Mouse (Mus musculus) activated CD4-positive, CD25-positive, alpha-beta regulatory T cell, adult 4 months (primary cell): ENCODE measurements around the gene Usp48. TPM values are rescaled to one million over a fixed set of nuclear protein-coding genes. Genes with fewer than 3 reads are reported as not detected.

Experiments used
- ATAC-seq: one replicate; pipeline ENCODE4 v1.8.0; 2017
- polyA plus RNA-seq, 2 experiments: library from polyadenylated mRNA; unstranded; fragments of 100-300 nt; shearing (Covaris generic); gene quantifications; one replicate each; pipeline ENCODE4 v1.2.1; 2017

Usp48 gene
- polyA plus RNA-seq, 2 experiments from 2014 or later: 53.5 to 55.4 TPM

DNA sequence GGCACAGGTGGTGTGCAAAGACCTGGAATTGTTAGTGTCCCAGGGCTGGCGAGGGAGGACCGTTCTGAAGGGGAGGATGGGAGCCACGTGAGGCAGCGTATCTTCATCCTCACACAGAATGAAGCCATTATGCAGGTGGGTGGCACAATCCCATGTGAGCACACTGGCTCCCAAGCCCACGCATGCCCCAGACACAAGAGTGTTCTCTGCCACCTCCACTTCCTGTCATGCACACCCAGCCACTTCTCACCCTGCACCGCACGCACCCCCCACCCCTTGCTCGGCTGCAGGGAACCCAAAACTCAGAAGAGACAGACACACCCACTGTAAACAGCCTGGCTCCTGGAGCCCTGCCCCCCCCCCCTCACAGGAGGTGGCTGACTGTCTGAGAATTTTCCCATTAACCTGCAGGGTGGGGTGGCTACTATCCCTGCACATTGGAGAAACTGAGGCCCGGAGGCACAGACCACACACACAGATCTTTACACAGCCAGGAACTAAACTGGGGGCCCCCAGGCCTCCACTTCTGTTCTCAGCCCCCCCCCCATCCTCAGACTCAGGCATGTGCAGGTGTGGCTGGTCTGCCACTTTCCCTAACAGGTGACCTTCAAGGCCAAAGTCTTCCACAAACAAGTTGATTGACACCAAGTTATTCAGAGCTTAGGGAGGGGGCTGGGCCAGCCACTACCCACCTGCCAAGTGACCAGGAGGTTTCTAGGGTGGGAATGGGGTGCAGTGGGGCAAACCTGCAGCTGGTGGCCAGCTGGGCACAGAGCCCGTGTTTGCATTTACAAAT, 98.8 kb downstream of the Usp48 start:
- no peak for ATAC-seq

GRCm38 (mm10) chr4:137695300-137695699, 101.7 kb downstream of the Usp48 start:
- no peak for ATAC-seq

- no peak for ATAC-seq
These were observed 102.3 kb downstream of the Usp48 start for GRCm38 (mm10) chr4:137695900-137696299.

DNA sequence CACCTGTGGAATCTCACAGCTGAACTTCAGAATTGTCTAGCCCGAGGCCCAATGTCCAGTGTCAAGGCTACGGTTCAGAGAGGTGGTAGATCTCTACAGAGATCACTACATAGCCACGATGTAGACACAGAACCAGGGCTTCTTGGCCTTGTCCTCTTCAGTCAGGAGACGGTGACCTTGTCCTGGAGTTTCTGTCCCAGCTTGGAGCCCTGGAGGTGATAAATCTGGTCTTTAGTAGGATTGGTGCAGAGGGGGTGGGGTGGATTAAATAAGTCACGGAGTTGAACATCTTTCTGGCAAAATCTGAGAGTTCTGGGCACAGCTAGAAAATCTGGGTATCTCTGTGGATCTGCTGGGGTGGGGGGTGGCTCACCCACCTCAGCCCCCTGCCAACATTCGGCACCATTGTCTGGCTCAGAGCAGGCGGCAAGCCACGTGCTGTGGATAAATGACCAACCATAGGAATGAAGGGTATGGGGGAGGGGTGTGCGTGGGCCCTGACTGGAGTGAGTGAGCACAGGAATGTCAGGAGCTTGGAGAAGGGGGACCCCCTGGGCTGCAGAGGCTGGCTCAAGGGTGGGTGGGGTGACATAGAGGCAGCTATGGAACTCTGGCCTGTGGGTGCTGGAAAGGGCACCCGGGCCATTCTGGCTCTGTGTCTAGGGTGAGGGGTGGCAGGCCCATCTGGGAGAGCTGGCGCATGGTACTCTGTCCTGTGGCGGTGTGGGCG, 103.8 kb downstream of the Usp48 start:
- ATAC-seq: no peak

DNA sequence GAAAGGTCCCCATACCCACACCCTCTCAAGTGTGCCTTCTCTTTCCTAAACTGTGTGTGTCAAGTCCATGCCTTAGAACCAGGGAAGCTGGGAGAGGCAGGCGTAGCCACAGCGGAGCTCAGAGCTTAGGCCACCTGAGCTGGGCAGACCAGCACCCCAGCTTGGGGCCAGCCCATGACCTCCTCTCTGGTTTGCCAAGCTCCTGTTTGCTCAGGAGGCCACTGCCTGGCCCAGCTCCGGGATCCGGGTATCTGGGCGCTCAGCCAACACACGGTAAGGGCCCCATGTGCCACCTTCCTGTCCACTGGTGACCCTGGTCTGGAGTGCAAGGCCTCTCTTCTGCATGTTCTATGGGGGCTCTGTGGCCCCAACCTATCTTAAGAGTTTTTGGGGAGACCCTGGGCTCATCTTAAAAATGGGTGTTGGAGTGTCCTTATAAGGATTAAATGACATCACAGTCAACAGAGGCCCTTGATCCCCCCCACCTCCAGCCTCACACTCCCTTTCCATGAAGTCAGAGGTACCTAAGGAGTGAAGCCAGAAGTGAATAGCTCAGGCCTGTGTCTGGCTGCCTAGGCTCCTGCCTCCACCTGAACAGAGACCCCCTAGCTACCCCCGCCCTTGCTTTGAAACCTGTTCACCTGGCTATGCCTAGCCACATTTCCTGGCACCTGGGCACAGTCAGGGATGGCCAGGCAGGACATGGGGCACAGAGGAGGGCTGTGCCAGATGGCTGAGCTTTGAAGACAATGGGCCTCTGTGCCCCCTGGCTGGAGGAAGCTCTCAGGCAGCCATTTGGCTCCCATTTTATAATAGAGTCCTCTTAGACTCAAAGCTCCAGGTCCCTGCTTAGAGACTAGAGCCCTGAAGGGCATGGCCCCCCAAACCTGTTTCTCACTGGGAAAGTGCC, 104.8 kb downstream of the Usp48 start:
- ATAC-seq: no peak

DNA sequence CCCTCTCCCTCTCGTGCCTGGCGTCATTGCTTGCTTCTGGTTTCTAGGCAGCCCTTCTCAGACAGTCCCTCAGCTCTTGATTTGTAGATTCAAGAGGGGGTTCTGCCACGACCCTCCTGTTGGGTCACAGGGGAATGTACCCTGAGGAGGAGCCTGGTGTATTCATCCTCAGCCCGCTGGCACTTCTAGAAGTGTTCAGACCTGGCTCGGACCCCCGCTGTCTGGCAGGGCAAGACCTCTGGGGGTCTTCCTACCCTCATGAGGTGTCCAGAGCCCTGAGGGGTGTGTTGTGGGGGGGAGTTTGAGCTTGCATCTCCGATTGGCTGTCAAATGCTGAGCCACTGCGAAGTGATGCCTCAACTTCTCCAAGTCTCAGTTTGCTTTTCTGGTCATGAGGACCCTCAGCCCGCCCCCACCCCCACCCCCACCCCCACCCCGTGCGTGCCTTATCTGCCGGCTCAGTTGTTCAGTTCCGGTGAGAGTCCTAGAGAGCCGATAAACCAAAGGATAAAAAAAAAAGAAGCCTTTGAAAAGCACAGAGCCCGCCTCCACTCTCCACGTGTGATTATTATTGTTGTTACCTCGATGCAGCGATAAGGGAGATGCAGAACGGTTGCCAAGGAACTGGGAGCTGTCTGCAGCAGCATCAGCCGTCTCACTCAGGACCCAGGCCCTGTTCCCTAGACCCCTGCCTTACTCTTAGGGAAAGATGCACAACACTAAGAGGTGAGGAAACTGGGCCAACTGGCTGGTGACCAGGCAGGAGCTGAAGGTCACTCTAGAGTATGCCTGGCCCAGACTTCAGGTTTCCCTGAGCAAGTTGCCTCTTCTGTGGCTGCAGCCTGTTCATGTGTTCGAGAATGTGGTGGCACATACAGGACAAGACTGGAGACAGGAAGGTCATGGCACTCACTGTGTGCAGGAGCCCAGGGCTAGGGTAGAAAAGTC, 106.0 kb downstream of the Usp48 start:
- no peak for ATAC-seq

DNA sequence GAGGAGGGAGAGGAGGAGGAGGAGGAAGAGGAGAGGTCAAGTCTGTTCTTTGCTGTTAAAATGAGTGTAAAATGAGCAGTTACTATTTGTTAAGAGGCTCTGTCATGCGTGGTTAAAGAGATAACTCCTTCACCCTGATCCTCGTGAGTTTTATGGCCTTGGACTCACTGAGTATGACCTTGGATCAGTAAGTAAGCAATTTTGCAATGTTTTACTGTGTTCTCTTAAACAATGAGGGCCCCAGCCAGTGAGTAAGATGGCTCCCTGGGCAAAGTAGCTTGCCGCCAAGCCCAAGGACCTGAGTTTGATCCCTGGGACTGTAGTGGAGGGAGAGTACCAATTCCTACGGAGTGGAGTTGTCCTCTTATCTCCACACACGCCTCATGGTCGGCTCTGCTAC, 107.4 kb downstream of the Usp48 start:
- ATAC-seq: no peak

DNA sequence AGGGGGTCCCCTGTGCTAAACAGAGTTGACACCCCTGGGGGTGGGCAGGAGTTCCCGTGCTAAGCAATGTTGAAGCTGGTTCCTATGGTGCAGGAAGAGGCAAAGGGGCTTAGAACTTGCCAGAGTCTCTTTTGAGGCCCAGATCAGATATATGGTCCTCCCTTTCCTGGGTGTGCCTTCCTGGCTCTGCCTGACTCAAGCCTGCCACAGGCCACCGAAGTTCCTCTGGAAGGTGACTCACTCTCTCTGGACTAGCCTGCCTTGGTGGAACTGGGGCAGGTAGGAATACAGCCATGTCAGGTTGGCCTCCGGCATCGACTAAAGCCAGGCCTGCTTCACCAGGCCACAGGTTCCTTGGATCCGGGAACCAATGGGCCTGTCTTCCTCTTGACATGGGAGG, 109.5 kb downstream of the Usp48 start:
- no peak for ATAC-seq

DNA sequence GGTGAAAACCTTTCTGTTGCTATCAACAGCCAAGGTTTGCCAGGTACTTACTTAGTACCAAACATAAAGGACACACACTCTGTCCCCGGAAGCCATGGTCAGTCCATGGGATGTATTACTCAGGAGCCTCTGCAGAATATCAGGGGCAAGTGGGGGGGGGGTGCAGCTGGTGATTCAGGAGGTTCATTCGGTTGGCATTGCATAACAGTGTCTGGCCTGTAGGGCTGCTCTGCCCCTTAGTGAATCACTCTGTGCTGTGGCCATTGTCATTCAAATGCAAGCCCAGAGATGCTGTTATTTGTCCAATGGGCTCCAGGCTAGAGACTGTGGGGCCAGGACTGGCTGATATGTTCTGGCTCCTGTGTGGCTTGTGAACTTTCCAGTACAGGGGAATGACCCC, 111.0 kb downstream of the Usp48 start:
- no peak for ATAC-seq

DNA sequence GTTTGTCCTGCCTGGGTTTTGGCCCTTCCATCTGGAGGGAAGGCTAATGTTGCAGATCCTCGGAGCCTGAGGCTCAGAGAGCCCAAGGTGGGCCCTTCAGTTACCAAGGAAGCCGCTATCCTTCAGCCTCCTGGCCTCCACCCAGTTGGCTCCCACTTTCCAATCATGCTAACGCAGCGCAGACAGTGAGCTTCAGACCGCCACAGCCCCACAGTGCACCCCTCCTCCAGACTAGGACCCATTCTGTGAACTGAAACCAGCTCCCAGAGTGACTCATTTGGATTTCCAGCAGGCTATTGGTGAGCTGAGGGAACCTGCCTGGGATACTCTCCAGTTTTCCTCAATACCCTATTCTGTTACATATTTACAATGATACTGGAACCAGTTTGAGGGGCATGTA, 111.8 kb downstream of the Usp48 start:
- ATAC-seq: no peak

- no peak for ATAC-seq
These were observed 113.0 kb downstream of the Usp48 start for GRCm38 (mm10) chr4:137706510-137706909.

GRCm38 (mm10) chr4:137707216-137707990, 113.8 kb downstream of the Usp48 start:
- no peak for ATAC-seq

Other genes with a start within 250 kb of the Usp48 start
- gene Cdc42, start 236.0 kb upstream of the Usp48 start, polyA plus RNA-seq: 100 to 1,000 TPM; 726 to 745 TPM
- not detected for gene Cela3a, start 184.0 kb upstream of the Usp48 start, polyA plus RNA-seq
- gene Cela3b, start 163.2 kb upstream of the Usp48 start, polyA plus RNA-seq: not detected
- not detected for gene 1700013G24Rik, start 140.5 kb upstream of the Usp48 start, polyA plus RNA-seq
- gene Hspg2, start 125.0 kb upstream of the Usp48 start, polyA plus RNA-seq: not detected
- gene Ldlrad2, start 19.2 kb upstream of the Usp48 start, polyA plus RNA-seq: not detected
- under 1 TPM in 1 of 2 experiments, not detected in 1; 0.53 TPM for gene Rap1gap, start 71.0 kb downstream of the Usp48 start, polyA plus RNA-seq
- 1 to 10 TPM in 1 of 2 experiments, under 1 TPM in 1; 0.54 to 1.1 TPM for gene Alpl, start 202.6 kb downstream of the Usp48 start, polyA plus RNA-seq